Mouse (Mus musculus) urinary bladder, postnatal 10 days (tissue): ENCODE measurements around the gene Dgki.
"Not testable (repeated sequence)": the region's sequence is repeated elsewhere in the genome, so short reads cannot be mapped to it uniquely, and the experiment has no call there.

Experiments
- DNase-seq: peaks from one replicate; pipeline ENCODE4 v3.0.0; 2022; ENCODE audit warnings: low spot score

The Dgki gene

GRCm38 (mm10) chr6:37147431-37148022 is 152.5 kb downstream of the Dgki start:
- no peak for DNase-seq

- no peak for DNase-seq
Measured at GRCm38 (mm10) chr6:37143867-37144163, 156.2 kb downstream of the Dgki start.

- DNase-seq: no peak
Measured at GRCm38 (mm10) chr6:37142991-37143866, 156.8 kb downstream of the Dgki start.

GRCm38 (mm10) chr6:37138816-37139215 is 161.2 kb downstream of the Dgki start:
- DNase-seq: no peak

GRCm38 (mm10) chr6:37131257-37131656 is 168.7 kb downstream of the Dgki start:
- DNase-seq: no peak

- DNase-seq: no peak
Measured at GRCm38 (mm10) chr6:37120417-37121154, 179.4 kb downstream of the Dgki start.

- no peak for DNase-seq
Measured at GRCm38 (mm10) chr6:37119205-37119604, 180.8 kb downstream of the Dgki start.

GRCm38 (mm10) chr6:37113048-37113447 is 186.9 kb downstream of the Dgki start:
- no peak for DNase-seq

GRCm38 (mm10) chr6:37106236-37106635 is 193.7 kb downstream of the Dgki start:
- DNase-seq: not testable (repeated sequence)

- DNase-seq: no peak
Measured at GRCm38 (mm10) chr6:37100413-37100812, 199.6 kb downstream of the Dgki start.

GRCm38 (mm10) chr6:37097356-37098155 is 202.4 kb downstream of the Dgki start:
- peak; percentile 62 for DNase-seq

GRCm38 (mm10) chr6:37096840-37097305 is 203.1 kb downstream of the Dgki start:
- DNase-seq: no peak

GRCm38 (mm10) chr6:37089148-37090111 is 210.6 kb downstream of the Dgki start:
- no peak for DNase-seq

- DNase-seq: no peak
Measured at GRCm38 (mm10) chr6:37082990-37083389, 217.0 kb downstream of the Dgki start.

GRCm38 (mm10) chr6:37072401-37073016 is 227.5 kb downstream of the Dgki start:
- DNase-seq: no peak

GRCm38 (mm10) chr6:37069836-37070600 is 230.0 kb downstream of the Dgki start:
- DNase-seq: no peak

GRCm38 (mm10) chr6:37068737-37069136 is 231.2 kb downstream of the Dgki start:
- DNase-seq: no peak

- DNase-seq: no peak
Measured at GRCm38 (mm10) chr6:37067357-37067756, 232.6 kb downstream of the Dgki start.

- DNase-seq: no peak
Measured at GRCm38 (mm10) chr6:37064214-37064830, 235.7 kb downstream of the Dgki start.
